Mouse (Mus musculus): ENCODE results near the gene Plekhb1. TPM values are rescaled to one million over a fixed set of nuclear protein-coding genes. Genes with fewer than 3 reads are reported as not detected.

Plekhb1 gene
- polyA plus RNA-seq, 2 experiments: 4.9 TPM

DNA sequence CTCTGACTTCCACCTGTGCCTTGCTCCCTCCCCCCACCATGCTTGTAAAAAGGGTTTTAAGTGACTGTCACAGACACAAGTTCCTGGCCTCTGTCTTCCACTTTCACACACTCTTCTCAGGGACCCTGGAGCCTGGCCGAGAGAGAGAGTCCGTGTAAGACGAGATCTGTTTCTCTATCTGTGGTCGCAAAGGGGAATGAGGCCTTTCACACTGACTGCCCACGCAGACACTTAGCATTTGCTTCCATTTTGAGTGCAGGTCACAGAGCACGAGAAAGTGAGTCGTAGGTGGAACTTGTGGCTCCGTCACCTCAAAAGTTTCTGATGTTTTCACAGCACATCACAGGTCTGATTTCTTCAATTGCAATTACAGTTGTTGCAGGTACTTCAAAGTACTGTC is 31.0 kb upstream of the Plekhb1 start:
- no peak overlapping the region for H3K27ac ChIP-seq (replicated peaks; ENCODE audit: low read depth, low read length)
- ATAC-seq (ENCODE audit: low FRiP score, low read depth) (no peak), DNase-seq (ENCODE audit: low spot score) (no peak)
- WGBS: 61% methylated on average over 8 of the region's 8 CpGs
- no peak for TF ChIP-seq POLR2A (IDR thresholded peaks at IDR 0.05; ENCODE audit: borderline replicate concordance, extremely low read depth, insufficient read depth, insufficient read length)
- no peaks in the 10 kb centered on the region for H3K27me3 ChIP-seq (ENCODE audit: control insufficient read depth, insufficient read depth, low read length)
- no peaks in the 10 kb centered on the region for H3K36me3 ChIP-seq (ENCODE audit: control insufficient read depth, insufficient read depth, low read length)
- H3K9me3 ChIP-seq (ENCODE audit: control insufficient read depth, low read length): no peaks in the 10 kb centered on the region
- no peak overlapping the region for H3K4me3 ChIP-seq (replicated peaks; ENCODE audit: low read length)
- no peaks in the 10 kb centered on the region for H3K4me1 ChIP-seq (ENCODE audit: control insufficient read depth, insufficient read depth, low read length)
- H3K4me2 ChIP-seq (replicated peaks; ENCODE audit: low read depth, low read length, severe bottlenecking): no peak overlapping the region
- H3K9ac ChIP-seq (ENCODE audit: low read depth, low read length, severe bottlenecking): no peak overlapping the region

- no peaks in the 10 kb centered on the region for H3K4me1 ChIP-seq (ENCODE audit: control insufficient read depth, insufficient read depth, low read length)
- no peaks in the 10 kb centered on the region for H3K36me3 ChIP-seq (ENCODE audit: control insufficient read depth, insufficient read depth, low read length)
- 57% methylated on average over 7 of the region's 7 CpGs for WGBS
- H3K9ac ChIP-seq (ENCODE audit: low read depth, low read length, severe bottlenecking): no peak overlapping the region
- DNase-seq (ENCODE audit: low spot score): peak; percentile 53
- TF ChIP-seq POLR2A (IDR thresholded peaks at IDR 0.05; ENCODE audit: borderline replicate concordance, extremely low read depth, insufficient read depth, insufficient read length): no peak
- no peaks in the 10 kb centered on the region for H3K9me3 ChIP-seq (ENCODE audit: control insufficient read depth, low read length)
- H3K4me3 ChIP-seq (replicated peaks; ENCODE audit: low read length): no peak overlapping the region
- H3K27ac ChIP-seq (replicated peaks; ENCODE audit: low read depth, low read length): no peak overlapping the region
- ATAC-seq (ENCODE audit: low FRiP score, low read depth): peak; percentile 56
- no peak overlapping the region for H3K4me2 ChIP-seq (replicated peaks; ENCODE audit: low read depth, low read length, severe bottlenecking)
- no peaks in the 10 kb centered on the region for H3K27me3 ChIP-seq (ENCODE audit: control insufficient read depth, insufficient read depth, low read length)
Measured at GRCm38 (mm10) chr7:100688471-100688870, 26.3 kb upstream of the Plekhb1 start.

DNA sequence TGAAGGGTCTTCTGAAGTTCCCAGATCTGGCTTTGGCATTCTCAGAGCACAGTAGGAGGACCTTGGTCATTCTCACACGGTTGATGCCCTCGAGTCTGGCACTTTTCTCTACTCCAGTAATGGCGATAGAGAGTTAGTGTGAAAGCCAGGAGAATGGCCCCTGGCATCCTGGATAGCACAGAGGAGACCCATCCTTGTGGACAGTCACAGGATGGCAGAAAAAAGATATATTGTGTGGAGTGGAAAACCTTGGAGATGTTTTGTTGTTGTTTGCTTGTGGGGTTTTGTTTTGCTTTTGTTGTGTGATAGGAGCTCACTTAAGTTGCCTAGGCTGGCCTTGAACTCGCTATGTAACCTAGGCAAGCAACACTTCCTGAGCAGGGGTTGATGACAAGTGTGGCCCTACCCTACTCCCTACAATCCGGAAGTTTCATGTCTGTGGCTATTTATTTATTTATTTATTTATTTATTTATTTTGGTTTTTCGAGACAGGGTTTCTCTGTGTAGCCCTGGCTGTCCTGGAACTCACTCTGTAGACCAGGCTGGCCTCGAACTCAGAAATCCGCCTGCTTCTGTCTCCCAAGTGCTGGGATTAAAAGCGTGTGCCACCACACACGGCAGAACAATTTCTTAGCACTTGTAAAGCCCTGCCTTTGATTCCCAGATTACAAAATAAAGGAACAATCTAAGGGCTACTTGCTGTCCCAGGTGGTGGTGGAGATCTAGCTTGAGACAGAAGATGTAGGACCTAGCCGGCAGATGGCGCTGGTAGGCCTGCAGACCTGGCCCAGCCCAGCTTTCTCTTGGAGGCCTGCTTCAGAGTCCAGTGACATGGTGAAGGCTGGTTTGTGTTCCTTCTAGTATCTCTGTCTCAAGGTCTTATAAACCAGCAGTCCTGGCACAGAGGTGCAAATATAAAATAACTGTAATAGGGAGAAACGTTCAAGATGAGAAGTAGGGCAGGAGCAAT is 23.1 kb upstream of the Plekhb1 start:
- H3K9me3 ChIP-seq (ENCODE audit: control insufficient read depth, low read length): no peaks in the 10 kb centered on the region
- no peak overlapping the region for H3K4me3 ChIP-seq (replicated peaks; ENCODE audit: low read length)
- WGBS: 35% methylated on average over 13 of the region's 13 CpGs
- no peaks in the 10 kb centered on the region for H3K36me3 ChIP-seq (ENCODE audit: control insufficient read depth, insufficient read depth, low read length)
- peak; percentile 85 for DNase-seq (ENCODE audit: low spot score)
- H3K27ac ChIP-seq (replicated peaks; ENCODE audit: low read depth, low read length): no peak overlapping the region
- no peak for TF ChIP-seq POLR2A (IDR thresholded peaks at IDR 0.05; ENCODE audit: borderline replicate concordance, extremely low read depth, insufficient read depth, insufficient read length)
- H3K9ac ChIP-seq (ENCODE audit: low read depth, low read length, severe bottlenecking): no peak overlapping the region
- no peaks in the 10 kb centered on the region for H3K27me3 ChIP-seq (ENCODE audit: control insufficient read depth, insufficient read depth, low read length)
- no peak overlapping the region for H3K4me2 ChIP-seq (replicated peaks; ENCODE audit: low read depth, low read length, severe bottlenecking)
- no peaks in the 10 kb centered on the region for H3K4me1 ChIP-seq (ENCODE audit: control insufficient read depth, insufficient read depth, low read length)
- peak; percentile 78; the same call in 1 of the 2 replicates for ATAC-seq (ENCODE audit: low FRiP score, low read depth)

- ATAC-seq (ENCODE audit: low FRiP score, low read depth) (no peak), DNase-seq (ENCODE audit: low spot score) (peak; percentile 76)
- no peak overlapping the region for H3K4me2 ChIP-seq (replicated peaks; ENCODE audit: low read depth, low read length, severe bottlenecking)
- no peak overlapping the region for H3K4me3 ChIP-seq (replicated peaks; ENCODE audit: low read length)
- H3K27me3 ChIP-seq (ENCODE audit: control insufficient read depth, insufficient read depth, low read length): no peaks in the 10 kb centered on the region
- no peak overlapping the region for H3K27ac ChIP-seq (replicated peaks; ENCODE audit: low read depth, low read length)
- H3K4me1 ChIP-seq (ENCODE audit: control insufficient read depth, insufficient read depth, low read length): 0 out of 2 replicates have a peak, but pooled peaks cover under 1% of the 10 kb centered on the region
- no peaks in the 10 kb centered on the region for H3K9me3 ChIP-seq (ENCODE audit: control insufficient read depth, low read length)
- no peaks in the 10 kb centered on the region for H3K36me3 ChIP-seq (ENCODE audit: control insufficient read depth, insufficient read depth, low read length)
- TF ChIP-seq POLR2A (IDR thresholded peaks at IDR 0.05; ENCODE audit: borderline replicate concordance, extremely low read depth, insufficient read depth, insufficient read length): no peak
- no peak overlapping the region for H3K9ac ChIP-seq (ENCODE audit: low read depth, low read length, severe bottlenecking)
- WGBS: 53% methylated on average over 7 of the region's 7 CpGs
Measured at GRCm38 (mm10) chr7:100684538-100684937, 22.3 kb upstream of the Plekhb1 start.

- no peak for ATAC-seq (ENCODE audit: low FRiP score, low read depth)
- WGBS: 76% methylated on average over 5 of the region's 5 CpGs
Measured at GRCm38 (mm10) chr7:100684081-100684480, 21.9 kb upstream of the Plekhb1 start.

More at GRCm38 (mm10) chr7:100684081-100684480, 21.9 kb upstream of the Plekhb1 start:
- Histone ChIP-seq H3K9ac (ENCODE audit: low read depth, low read length, severe bottlenecking) (no peak overlapping the region), H3K4me3 (replicated peaks; ENCODE audit: low read length) (no peak overlapping the region), H3K27me3 (ENCODE audit: control insufficient read depth, insufficient read depth, low read length) (no peaks in the 10 kb centered on the region), H3K36me3 (ENCODE audit: control insufficient read depth, insufficient read depth, low read length) (no peaks in the 10 kb centered on the region), H3K27ac (replicated peaks; ENCODE audit: low read depth, low read length) (no peak overlapping the region), H3K4me1 (ENCODE audit: control insufficient read depth, insufficient read depth, low read length) (peaks cover 4% of the 10 kb centered on the region; the same call in 1 of the 2 replicates), H3K4me2 (replicated peaks; ENCODE audit: low read depth, low read length, severe bottlenecking) (no peak overlapping the region), H3K9me3 (ENCODE audit: control insufficient read depth, low read length) (no peaks in the 10 kb centered on the region)
- TF ChIP-seq POLR2A (IDR thresholded peaks at IDR 0.05; ENCODE audit: borderline replicate concordance, extremely low read depth, insufficient read depth, insufficient read length): no peak
- no peak for DNase-seq (ENCODE audit: low spot score)
